Mouse (Mus musculus) ES-E14 (cell line): ENCODE results near the gene Arl15.

Experiments
- MAFK ChIP-seq: IDR thresholded peaks from 2 replicates; pipeline ENCODE4 v1.6.1; 2014; ENCODE audit warnings: mild to moderate bottlenecking, low read depth, low read length, inconsistent platforms; ENCODE audit not compliant: insufficient read depth
- ZC3H11A ChIP-seq: IDR thresholded peaks from 2 replicates; pipeline ENCODE4 v1.6.1; 2012; ENCODE audit warnings: low read depth, mild to moderate bottlenecking, inconsistent platforms, low read length, borderline replicate concordance
- ZNF384 ChIP-seq: IDR thresholded peaks from 2 replicates; pipeline ENCODE4 v1.6.1; 2012; ENCODE audit warnings: low read depth, low read length, inconsistent platforms

DNA sequence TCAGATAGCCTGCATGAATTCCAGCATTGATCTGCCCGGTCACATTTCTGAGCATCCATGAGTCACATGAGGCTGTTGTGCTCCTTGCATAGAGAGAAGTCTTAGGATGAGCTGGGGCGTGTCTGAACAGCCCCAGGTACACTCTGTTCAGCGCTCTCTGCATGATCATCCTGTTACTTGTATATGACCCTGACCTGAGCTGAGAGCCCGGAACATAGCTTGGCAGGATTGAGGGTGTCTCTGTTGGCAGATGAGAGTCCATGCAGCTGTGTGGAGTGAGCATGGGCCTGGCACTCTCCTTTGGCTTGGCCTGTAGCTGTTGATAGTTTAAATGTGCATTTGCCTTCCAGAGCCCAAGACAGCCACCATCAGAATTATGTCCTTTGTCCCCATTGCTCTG lies 50.4 kb downstream of the Arl15 start:
- TF ChIP-seq MAFK (no peak), ZNF384 (no peak), ZC3H11A (no peak)
